Mouse (Mus musculus) NIH3T3 (cell line): ENCODE results near the gene Ubqln4.

Experiments
- DNase-seq: peaks from one replicate; pipeline ENCODE4 v3.0.0-alpha.2; 2012; ENCODE audit warnings: low read depth

Ubqln4 gene

DNA sequence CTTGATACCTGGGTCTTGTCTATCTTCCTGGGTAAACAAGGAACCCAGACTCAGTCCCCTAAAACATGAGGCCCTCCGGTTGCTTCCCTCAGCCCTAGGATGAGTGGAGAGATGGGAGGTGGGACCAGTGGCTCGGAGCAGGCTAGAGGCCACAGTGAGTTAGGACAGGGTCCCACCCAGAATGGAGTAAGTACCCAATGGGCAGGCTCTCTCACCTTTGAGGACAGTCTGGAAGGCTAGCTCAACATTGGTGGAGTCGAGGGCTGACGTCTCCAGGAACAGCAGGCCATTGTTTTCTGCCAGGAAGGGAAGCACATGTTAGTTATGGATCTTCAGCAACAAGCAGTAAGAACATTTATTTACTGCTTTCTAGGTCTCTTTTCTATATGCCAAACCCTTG, 11.1 kb upstream of the Ubqln4 start:
- no peak for DNase-seq

DNA sequence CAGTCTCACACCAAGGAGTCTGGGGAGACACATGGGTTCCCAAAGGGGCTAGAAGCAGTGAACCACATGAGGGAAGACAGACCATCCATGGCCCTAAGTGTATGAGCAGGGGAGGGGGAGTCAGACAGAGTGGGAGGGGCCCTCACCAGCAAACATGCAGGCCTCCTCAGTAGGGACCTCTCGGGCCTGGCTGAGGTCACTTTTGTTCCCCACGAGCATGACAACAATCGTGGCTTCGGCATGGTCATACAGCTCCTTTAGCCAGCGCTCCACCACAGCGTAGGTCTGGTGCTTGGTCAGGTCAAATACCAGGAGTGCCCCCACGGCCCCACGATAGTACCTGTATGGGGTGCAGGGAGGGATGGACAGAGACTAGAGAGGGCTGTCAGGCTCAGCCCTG, 10.4 kb upstream of the Ubqln4 start:
- DNase-seq: no peak

DNA sequence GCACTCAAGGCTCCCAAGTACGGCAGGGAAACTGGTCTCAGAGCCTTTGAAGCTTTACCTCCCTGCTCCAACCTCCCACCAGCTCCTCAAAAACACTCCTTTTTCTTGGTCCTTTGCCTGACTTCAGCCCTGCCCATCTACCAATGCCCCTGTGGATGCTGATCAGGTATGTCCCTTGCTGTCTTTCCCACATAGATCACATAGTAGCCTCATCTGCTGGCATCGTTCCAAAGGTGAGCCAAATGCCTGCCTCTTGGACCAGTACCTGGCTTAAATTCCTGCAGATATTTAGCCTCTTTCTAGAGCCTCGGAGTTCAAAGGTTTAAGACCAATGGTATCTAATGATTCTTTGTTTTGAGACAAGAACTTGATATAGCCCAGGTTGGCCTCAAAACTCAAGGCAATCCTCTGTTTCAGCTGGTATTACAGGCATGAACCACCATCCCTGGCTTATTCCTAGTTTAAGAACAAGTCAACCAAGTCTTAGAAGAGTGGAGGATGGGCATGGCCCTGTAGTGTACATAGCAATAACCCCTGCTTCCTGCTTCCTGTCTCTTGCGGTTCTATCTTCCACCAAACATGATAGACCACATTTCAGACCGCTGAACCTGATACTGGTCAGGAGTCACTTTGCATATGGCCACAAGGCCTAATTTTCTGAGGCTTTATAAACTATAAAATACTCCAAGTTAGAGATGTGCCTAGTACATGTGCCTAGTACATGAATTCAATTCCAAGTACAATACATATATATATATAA, 9.7 kb upstream of the Ubqln4 start:
- DNase-seq: no peak

DNA sequence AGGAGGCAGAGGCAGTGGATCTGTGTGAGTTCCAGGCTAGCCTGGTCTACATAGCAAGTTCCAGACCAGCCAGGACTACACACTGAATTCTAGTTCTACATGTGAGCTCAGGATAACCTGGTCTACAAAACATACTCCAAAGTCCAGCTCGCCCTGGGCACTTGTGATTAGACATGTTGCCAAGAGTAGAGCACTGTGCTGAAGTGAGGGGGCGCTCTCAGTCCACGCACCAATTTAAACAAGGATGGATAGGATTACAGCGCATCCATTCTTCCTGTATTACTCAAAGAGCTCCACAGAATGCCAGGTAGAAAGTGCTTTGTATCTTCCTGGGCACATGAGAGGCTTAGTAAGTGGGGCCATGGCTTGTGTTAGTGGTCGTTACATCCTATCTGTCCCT, 9.0 kb upstream of the Ubqln4 start:
- DNase-seq: peak; percentile 57

DNA sequence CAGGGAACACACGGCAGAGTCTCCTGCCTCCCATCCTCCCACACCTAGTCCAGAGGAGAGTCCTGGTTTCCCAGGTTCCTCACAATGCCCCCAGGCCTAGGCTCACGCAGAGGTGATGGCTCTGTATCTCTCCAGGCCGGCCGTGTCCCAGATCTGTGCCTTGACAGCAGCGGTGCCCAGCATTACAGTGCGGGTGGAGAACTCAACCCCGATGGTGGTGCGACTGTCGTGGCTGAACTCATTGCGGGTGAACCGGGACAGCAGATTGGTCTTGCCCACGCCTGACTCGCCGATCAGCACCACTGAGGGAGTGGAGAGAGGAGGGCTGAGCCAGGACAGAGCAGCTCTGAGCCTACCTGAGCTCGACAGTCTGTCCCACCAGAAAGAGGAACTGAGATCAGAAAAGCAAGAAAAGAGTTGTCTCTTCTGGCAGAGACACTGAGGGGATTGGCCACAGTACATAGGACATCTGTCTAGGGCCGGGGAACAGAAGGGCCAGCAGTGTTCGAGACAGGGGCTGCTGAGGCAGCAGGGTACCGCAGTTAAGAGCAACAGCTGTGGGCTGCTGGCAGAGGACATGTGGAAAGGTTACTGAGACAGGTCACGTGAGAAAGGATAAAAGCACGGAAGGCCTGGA, 8.5 kb upstream of the Ubqln4 start:
- no peak for DNase-seq

DNA sequence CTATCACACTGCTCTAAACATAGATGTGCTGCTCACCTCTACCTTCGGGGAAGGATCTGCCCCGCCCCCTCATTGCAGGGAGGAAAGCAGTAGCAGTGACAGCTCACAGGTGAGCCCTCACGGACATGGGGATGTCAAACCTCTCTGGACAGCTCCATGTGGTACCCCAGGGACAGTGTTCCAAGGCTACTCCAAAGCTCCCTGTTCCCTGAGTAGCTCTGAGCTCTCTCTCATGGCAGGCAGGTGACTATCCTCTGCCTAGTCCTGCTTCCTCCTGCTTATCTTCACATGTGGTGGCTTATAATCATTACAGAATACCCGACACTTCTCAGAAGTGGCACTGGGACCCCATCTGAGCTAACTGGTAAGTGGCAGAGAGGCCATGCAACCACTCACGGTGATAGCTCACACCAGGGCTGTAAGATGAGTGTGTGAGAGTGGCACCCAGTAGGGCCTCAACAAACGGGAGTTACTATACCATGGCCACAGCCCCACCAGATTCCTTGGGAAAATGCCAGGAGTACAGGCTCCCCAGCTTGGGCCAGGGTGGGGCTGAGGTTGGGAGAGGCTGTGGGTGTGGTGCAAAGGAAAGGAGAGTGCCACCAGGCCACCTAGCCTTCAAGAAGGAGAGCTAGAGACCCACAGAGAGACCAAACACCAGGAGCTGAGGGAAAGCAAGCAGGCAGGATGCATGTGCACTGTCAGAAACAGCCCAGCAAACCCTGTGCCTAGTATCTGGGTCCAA, 6.7 kb upstream of the Ubqln4 start:
- DNase-seq: no peak

DNA sequence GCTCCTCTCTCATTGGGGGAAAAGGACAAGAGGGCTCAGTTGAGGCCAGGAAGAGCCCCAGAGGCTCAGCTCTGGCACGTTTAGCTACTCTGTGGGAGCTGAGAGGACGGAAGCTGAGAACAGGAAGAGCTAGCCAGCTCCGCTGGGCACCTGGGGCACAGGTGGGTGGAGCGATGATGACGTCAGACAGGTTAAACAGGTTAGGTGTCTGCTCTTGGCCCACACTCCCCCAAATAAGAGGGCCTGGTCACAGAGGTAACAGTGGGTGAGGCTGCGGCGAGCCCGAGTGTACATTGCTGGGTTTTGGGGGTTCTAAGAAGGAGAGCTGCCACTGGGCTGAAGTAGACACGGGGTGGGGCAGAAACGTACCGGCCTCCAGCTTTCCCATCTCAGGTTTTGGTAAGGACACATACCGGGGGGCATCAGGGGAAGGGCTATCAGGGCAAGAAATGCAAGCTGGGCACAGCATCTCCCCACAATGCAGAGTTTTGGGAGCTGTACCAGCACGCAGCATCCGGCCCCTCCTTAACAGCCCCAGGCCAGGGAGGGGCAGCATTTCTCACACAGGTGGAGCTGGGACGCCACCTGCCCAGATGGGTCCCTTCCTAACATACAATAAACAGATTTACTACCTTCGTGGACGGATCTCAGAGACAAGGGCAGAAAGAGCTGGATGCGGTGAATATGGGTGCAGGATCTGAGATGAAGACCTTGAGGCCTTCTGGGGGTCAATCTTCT, 5.2 kb upstream of the Ubqln4 start, which contains the start of gene Rab25:
Gene Rab25 (minus strand): TSS at position 121 of the 738 bp plus-strand sequence.
- no peak for DNase-seq

DNA sequence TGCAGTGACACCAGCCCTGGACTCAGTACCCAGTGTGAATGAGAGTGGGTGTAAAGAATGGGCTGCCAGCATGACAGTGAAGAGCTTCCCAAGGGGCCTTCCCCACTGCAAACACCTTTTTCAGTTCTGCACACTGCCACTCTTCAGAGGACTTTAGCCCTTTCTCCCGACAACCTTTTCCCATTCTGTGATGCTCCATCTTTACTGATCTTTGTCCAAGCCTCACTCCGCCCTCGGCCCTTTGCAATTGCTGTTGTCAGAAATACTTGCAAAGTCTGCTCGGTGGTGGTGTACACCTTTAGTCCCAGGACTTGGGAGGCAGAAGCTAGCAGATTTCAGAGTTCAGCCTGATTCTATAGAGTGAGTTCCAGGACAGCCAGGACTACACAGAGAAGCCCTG, 2.0 kb upstream of the Ubqln4 start:
- no peak for DNase-seq

DNA sequence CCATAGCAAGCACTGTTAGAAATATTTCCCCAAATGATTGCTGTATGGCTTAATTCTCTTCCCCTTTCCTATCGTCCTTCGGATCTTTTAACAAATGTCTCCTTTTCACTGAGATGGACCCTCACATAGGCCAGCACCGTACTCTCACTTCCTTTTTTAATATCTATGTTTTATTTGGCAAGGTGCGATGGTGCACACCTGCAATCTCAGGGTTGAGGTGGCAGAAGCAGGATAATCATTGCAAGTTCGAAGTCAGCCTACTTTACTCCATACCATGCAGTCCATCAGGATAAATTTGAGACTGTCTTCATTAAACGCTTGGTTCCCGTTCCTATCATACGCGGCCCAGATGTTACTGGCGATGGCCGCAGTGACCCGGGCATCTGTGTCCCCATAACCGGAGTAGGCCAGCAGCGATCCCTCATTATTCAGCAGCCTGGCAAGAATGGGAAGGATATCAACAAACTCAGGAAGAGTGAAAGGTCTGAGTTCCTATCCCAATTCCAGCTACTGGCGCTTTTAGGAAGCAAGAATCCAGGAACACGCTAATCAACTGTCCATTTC, 1.4 kb upstream of the Ubqln4 start:
- DNase-seq: no peak

DNA sequence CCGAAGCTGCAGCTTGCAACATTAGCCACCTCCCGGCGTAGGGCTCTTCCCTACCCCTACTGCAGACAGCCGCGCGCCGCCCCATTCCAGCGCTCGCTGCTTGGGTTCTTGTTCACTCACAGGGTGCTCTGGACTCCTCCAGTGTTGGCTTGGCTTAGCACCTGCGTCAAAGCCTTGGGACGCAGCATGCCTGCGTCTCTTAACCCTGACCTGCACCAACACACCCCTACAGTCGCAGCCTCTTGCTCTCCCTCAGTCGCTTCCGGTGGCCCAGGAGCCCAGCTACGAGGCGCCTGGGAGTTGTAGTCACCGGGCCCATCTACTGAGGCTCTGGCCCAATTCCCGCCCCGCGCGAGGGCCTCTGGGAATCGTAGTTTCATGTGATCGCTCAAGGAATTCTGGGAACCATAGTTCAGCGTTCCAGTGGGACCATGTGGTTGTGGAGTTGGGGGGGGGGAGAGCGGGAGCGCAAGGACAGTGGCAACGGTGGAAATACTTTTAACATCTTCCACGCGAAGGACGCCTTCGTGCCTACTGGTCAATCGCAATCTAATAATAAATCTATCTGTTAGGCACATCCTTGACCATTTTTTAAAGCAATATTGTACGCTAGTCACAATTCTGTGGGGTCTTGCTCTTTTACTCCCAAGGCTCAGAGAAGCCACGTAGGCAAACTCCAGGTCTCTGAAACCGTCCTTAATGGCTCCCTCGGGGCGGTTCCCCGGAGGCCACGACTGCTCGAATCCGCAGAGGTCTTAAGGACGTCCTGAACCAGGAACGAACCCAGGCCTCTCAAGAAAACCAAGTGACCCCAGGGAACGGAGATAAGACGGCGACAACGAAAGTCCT, 658 bp upstream of the Ubqln4 start, which contains the start of gene Lamtor2:
Gene Lamtor2 (minus strand): TSS at position 399 of the 849 bp plus-strand sequence.
- peak; percentile 99 for DNase-seq

DNA sequence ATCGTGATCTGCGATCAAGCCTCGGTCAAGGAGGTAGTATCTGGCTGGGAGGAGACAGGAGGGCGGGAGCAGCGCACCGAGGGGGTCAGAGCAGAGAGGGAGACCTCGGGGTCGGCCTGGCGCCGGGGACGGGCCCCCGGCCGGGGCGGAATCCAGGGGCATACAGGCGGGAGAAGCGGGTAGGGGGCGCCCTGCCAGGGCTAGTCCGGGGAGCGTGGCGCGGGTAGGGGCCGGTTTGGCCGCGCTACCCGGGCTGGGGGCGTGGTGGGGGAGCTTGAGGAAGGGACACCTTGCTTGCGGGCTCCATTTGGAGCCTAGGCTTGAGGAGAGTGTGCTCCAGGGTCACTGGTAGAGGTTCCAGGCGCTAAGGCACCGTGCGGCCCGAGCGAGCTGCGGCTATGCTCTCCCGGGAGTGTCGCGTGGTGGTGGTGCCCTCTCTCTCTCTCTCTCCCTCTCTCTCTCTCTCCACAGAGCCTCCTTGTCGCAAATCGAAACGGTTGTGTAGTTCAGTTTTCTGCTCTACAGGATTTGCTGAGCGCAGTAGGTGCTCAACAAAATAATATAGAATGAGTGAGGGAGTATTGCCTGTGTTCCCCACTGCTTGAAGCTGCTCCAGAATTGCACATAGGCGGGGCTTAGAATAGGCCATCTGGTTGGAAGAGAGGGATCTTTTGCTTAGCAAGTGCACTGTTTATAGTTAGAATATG, 475 bp downstream of the Ubqln4 start:
- DNase-seq: peak; percentile 67

DNA sequence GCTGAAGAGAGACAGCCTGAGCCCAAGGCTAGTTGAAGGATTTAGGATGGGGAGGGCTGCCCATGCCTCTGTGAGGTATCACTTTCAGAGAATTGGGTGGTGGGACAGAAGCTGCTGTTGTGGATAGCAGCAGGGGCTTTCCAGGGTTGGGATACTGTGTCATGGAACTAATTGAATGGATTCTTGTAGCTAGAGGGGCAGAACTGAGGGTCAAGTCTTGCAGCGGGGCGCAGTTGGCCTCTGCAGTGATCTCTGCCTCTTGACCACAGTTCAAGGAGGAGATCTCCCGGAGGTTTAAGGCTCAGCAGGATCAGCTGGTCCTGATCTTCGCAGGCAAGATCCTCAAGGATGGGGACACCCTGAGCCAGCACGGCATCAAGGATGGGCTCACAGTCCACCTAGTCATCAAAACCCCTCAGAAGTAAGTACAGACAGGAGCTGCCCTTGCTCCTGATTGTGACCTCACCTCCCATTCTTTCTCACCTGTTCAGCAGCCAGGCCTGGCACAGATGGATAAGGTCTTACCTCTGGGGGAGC, 1.6 kb downstream of the Ubqln4 start:
- DNase-seq: no peak

DNA sequence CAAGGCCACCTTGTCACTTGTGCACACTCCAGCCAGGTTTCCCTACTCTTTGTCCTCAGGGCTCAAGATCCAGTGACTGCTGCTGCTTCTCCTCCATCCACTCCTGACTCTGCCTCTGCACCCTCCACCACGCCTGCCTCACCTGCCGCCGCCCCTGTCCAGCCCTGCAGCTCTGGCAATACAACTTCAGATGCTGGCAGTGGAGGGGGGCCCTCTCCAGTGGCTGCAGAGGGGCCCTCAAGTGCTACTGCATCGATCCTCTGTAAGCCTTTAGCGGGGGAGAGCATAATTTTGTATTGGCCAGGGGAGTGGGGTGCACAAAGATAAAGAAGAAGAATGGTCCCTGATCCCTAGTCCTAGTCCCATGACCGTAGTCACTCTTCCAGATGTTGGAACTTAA, 2.2 kb downstream of the Ubqln4 start:
- no peak for DNase-seq

DNA sequence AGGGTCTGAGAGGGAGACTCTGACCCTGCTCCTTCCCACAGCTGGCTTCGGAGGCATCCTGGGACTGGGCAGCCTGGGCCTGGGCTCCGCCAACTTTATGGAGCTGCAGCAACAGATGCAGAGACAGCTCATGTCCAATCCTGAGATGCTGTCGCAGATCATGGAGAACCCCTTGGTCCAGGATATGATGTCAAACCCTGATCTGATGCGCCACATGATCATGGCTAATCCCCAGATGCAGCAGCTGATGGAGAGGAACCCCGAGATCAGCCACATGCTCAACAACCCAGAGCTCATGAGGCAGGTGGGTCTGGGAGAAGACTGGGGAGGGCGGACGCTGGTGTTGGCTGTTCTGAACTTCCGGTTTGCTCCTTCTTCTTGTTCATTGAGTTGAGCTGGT, 3.1 kb downstream of the Ubqln4 start:
- DNase-seq: no peak

DNA sequence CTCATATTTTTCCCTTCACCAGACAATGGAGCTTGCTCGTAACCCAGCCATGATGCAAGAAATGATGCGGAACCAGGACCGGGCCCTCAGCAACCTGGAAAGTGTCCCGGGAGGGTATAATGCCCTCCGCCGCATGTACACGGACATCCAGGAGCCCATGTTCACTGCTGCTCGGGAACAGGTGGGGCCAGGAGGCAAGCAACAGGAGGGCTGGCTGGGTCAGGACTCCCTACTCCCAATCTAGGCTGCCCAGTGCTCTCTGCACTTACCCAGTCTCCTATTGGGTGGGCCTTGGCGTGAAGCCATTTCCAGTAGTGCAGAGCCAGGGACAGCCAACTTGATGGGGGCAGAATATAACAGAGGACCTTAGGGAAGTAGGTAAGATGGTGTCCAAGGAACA, 6.0 kb downstream of the Ubqln4 start:
- DNase-seq: no peak

DNA sequence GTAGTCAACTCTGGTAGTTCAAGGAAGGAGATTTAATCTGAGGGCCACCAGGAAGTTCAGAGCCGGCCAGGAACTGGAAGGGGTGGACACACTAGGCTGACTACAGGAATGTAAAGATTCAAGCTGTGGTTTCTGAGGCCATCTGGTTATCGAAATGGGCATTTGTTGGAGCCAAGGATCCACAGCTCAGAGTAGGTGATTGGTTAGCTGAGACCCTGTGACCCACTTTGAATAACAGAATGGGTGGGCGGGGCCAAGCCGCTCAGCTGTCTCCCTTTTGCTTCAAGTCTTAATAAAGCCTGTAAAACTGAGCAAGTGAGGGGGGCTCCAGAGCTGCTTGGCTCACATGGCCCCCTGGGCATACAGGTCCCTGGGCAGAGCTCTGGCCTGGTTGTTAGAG, 8.4 kb downstream of the Ubqln4 start:
- DNase-seq: peak; percentile 28

DNA sequence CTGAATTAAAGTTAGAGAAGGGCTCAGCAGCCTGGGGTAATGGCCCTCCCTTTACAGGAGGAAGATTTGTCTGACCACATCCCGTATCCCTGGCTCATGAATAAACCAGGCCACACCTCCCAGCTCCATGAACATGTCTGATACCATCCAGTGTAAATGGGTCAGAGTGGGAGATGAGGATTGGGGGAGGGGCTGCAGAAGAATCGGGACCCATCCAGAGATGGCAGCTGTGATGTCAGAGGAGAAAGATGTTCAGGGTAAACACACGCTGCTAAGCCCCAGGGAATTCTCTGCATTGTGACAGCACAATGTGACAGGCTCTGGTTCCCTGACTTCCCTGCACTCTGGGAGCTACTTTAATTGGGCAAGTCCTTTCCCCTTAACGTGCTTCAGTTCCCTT, 9.9 kb downstream of the Ubqln4 start:
- DNase-seq: no peak

DNA sequence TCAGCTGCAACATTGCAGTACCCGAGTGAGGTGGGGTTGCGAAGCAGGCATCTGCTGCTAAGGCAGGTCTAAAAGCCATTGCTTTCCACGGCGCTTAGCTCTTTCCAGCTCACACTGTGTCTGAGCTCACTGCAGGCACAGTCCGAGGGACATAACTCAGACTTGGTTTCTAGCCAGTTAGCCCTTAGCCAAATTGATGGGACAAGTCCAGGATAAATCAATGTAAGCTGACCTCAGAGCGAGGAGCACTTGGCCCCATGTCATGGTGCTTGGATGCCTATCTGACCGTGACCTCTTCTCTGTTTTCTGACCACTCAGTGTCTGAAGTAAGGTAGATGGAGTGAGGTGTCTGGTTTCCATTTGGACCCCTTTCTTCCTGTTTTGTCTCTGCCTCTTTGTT, 10.4 kb downstream of the Ubqln4 start:
- DNase-seq: no peak

DNA sequence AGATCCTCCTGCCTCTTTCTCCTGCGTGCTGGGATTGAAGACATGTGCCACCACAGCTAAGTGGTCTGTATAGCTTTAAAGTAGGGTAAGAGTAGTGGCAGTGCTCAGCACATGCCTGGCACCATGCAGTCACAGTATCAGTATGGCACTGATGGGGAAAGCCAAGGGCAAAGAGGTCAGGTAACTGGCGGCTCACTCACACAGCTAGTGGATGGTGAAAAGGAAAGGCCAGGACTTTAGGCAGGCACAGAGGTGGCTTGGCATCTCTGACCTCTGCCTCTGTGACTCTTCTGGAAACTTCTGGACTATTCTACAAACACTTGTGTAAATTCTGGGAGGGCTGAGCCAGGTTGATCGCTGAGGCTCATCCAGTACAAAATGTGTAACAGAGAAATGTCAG, 12.6 kb downstream of the Ubqln4 start:
- no peak for DNase-seq

DNA sequence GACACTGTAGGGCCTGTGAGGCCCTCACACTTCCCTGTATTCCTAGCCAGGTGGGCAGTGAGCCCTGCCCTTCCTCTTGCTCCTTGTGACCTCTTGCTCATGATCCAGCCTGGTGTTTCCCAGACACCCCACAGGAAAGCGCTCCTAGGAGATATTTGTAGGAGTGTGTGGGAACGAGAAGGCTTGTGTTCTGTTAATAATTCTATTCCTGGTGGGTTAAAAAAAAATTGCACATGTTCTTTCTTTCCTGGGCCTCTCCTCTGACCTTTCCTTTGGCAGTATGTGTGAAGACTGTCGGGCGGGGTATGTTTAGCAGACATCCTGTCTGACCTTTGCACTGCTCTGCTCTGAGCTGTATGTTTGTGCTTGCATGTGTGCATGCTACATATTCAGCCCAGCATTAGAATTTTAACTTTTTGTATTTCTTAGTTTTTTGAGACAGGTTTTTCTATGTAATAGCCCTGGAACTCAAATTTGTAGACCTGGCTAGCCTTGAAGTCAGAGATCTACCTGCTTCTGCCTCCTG, 13.0 kb downstream of the Ubqln4 start:
- no peak for DNase-seq
